ENCODE assay signal across 8 mouse cellular contexts in the genomic region with DNA sequence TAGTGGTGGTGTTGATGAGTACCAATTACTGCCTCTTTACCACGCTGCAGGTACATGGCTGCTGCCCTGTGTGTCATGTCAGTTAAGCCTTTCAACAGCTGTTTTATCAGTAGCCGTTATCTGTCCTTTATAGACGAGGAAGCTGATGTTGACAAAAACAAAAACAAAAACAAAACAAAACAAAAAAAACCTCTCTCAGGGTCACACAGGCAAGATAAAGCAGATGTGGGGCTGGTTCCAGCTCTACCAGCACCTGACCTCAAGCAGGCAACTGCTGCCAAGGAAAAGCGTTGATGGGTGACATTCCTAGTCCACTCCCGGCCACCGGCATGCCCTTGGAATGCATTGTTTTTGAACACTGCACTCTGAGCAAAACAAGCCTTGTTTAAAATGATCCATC.
DNase-seq lines count a peak whose midpoint lies in the region; ATAC-seq and TF ChIP-seq lines count a peak whose summit lies in the region.
"Had no signal": no experiment of that assay in that cellular context is flagged by ENCODE, and none has a peak within 500 bp of the region (broad histone marks: within the 10 kb centered on the region; RNA-seq: fewer than 3 reads in every experiment).

No protein-coding gene starts in this region.

- TF ChIP-seq CTCF in lung, postnatal 0 days (IDR thresholded peaks at IDR 0.05): no peak

- H3K4me1 ChIP-seq in embryonic facial prominence, embryonic 13.5 days: peaks cover 79% of the 10 kb centered on the region
- H3K4me1 ChIP-seq in lung, postnatal 0 days (ENCODE audit: insufficient read depth, low read depth, low read length): peaks cover 14% of the 10 kb centered on the region; the same call in 1 of the 2 replicates
- peaks cover 4% of the 10 kb centered on the region; the same call in 1 of the 2 replicates for H3K4me1 ChIP-seq in forebrain, embryonic 11.5 days (replicated peaks; ENCODE audit: control insufficient read depth, insufficient read depth, low read length)
- H3K4me1 ChIP-seq in forebrain, embryonic 15.5 days: peaks cover 11% of the 10 kb centered on the region

- WGBS in embryonic facial prominence, embryonic 13.5 days: 28% methylated on average over 6 of the region's 6 CpGs
- 18% methylated on average over 6 of the region's 6 CpGs for WGBS in lung, postnatal 0 days
- 68% methylated on average over 6 of the region's 6 CpGs for WGBS in forebrain, embryonic 11.5 days
- WGBS in forebrain, embryonic 15.5 days: 53% methylated on average over 6 of the region's 6 CpGs

- H3K27ac ChIP-seq in embryonic facial prominence, embryonic 13.5 days: peak overlapping the region; percentile 72
- H3K27ac ChIP-seq in lung, postnatal 0 days (ENCODE audit: low read length): peak overlapping the region; percentile 66
- H3K27ac ChIP-seq in forebrain, embryonic 11.5 days (ENCODE audit: low read depth, low read length): no peak overlapping the region
- H3K27ac ChIP-seq in forebrain, embryonic 15.5 days (replicated peaks): no peak overlapping the region
- H3K27ac ChIP-seq: midbrain, embryonic 12.5 days had no signal

- peak; percentile 43 for DNase-seq in adipocyte (ENCODE audit: low spot score)
- peak; percentile 90 for DNase-seq in kidney, adult 11 months
- DNase-seq in lung, postnatal 0 days (ENCODE audit: low spot score): peak; percentile 61
- DNase-seq in spleen, adult 12 weeks (ENCODE audit: low spot score): no peak
- no peak for DNase-seq in forebrain, embryonic 11.5 days (ENCODE audit: low spot score)

- H3K36me3 ChIP-seq in embryonic facial prominence, embryonic 13.5 days: no peaks in the 10 kb centered on the region; the same call in 1 of the 2 replicates
- H3K36me3 ChIP-seq in lung, postnatal 0 days (ENCODE audit: insufficient read depth, low read length): no peaks in the 10 kb centered on the region
- no peaks in the 10 kb centered on the region for H3K36me3 ChIP-seq in forebrain, embryonic 11.5 days (ENCODE audit: control insufficient read depth, insufficient read depth, low read length)
- H3K36me3 ChIP-seq in forebrain, embryonic 15.5 days: no peaks in the 10 kb centered on the region
- H3K36me3 ChIP-seq: midbrain, embryonic 12.5 days had no signal

- H3K27me3 ChIP-seq in embryonic facial prominence, embryonic 13.5 days: no peaks in the 10 kb centered on the region
- H3K27me3 ChIP-seq in lung, postnatal 0 days (replicated peaks; ENCODE audit: insufficient read depth, low read length): no peaks in the 10 kb centered on the region
- H3K27me3 ChIP-seq in forebrain, embryonic 11.5 days (ENCODE audit: control insufficient read depth, insufficient read depth, low read length): no peaks in the 10 kb centered on the region
- H3K27me3 ChIP-seq in forebrain, embryonic 15.5 days: no peaks in the 10 kb centered on the region
- H3K27me3 ChIP-seq: midbrain, embryonic 12.5 days had no signal

- peak overlapping the region; percentile 42 for H3K4me2 ChIP-seq in embryonic facial prominence, embryonic 13.5 days
- peak overlapping the region; percentile 43 for H3K4me2 ChIP-seq in lung, postnatal 0 days (replicated peaks; ENCODE audit: low read depth, low read length)
- no peak overlapping the region for H3K4me2 ChIP-seq in forebrain, embryonic 11.5 days (ENCODE audit: low read depth, low read length, severe bottlenecking)
- H3K4me2 ChIP-seq in forebrain, embryonic 15.5 days (replicated peaks): no peak overlapping the region
- H3K4me2 ChIP-seq: midbrain, embryonic 12.5 days had no signal

- peak; percentile 44; the same call in 1 of the 2 replicates for TF ChIP-seq EP300 in lung, postnatal 0 days (IDR thresholded peaks at IDR 0.05)

- H3K9me3 ChIP-seq in embryonic facial prominence, embryonic 13.5 days: no peaks in the 10 kb centered on the region
- no peaks in the 10 kb centered on the region for H3K9me3 ChIP-seq in lung, postnatal 0 days (ENCODE audit: low read length)
- H3K9me3 ChIP-seq in forebrain, embryonic 11.5 days (ENCODE audit: control insufficient read depth, low read length): no peaks in the 10 kb centered on the region
- H3K9me3 ChIP-seq in forebrain, embryonic 15.5 days: no peaks in the 10 kb centered on the region
- H3K9me3 ChIP-seq: midbrain, embryonic 12.5 days had no signal

- H3K4me3 ChIP-seq in embryonic facial prominence, embryonic 13.5 days: no peak overlapping the region
- H3K4me3 ChIP-seq in lung, postnatal 0 days (ENCODE audit: low read depth, low read length): peak overlapping the region; percentile 12; the same call in 1 of the 2 replicates
- no peak overlapping the region for H3K4me3 ChIP-seq in forebrain, embryonic 11.5 days (ENCODE audit: low read depth, low read length)
- H3K4me3 ChIP-seq in forebrain, embryonic 15.5 days: no peak overlapping the region
- H3K4me3 ChIP-seq: midbrain, embryonic 12.5 days had no signal

- H3K9ac ChIP-seq in embryonic facial prominence, embryonic 13.5 days: no peak overlapping the region
- H3K9ac ChIP-seq in lung, postnatal 0 days (replicated peaks; ENCODE audit: low read depth): no peak overlapping the region
- H3K9ac ChIP-seq in forebrain, embryonic 11.5 days (ENCODE audit: low read length): no peak overlapping the region
- no peak overlapping the region for H3K9ac ChIP-seq in forebrain, embryonic 15.5 days (replicated peaks)
- H3K9ac ChIP-seq: midbrain, embryonic 12.5 days had no signal

- no peak for ATAC-seq in embryonic facial prominence, embryonic 13.5 days (ENCODE audit: insufficient number of reproducible peaks, insufficient read depth, low FRiP score, low TSS enrichment, low read depth)
- ATAC-seq in lung, postnatal 0 days: peak; percentile 54
- ATAC-seq in forebrain, embryonic 11.5 days (replicated peaks; ENCODE audit: low FRiP score): no peak
- no peak for ATAC-seq in forebrain, embryonic 15.5 days (replicated peaks)

Comparison
In these comparisons a context has a peak if more than half of its experiments do, and no peak if none do; other contexts are left out.
1. DNase-seq: peak in adipocyte (single experiment), kidney, adult 11 months (single experiment) and lung, postnatal 0 days (single experiment); none in spleen, adult 12 weeks (single experiment) and forebrain, embryonic 11.5 days (single experiment).
2. H3K27ac ChIP-seq: peak in embryonic facial prominence, embryonic 13.5 days (single experiment) and lung, postnatal 0 days (single experiment); none in forebrain, embryonic 11.5 days (single experiment) and forebrain, embryonic 15.5 days (single experiment).
3. H3K4me2 ChIP-seq: peak in embryonic facial prominence, embryonic 13.5 days (single experiment) and lung, postnatal 0 days (single experiment); none in forebrain, embryonic 11.5 days (single experiment) and forebrain, embryonic 15.5 days (single experiment).